Mouse (Mus musculus) urinary bladder, postnatal 14 days (tissue): ENCODE results near the gene Hsd3b7.
"Not testable (repeated sequence)": the region's sequence is repeated elsewhere in the genome, so short reads cannot be mapped to it uniquely, and the experiment has no call there.

Experiments
- DNase-seq: peaks from one replicate; pipeline ENCODE4 v3.0.0; 2021; ENCODE audit warnings: low spot score

Hsd3b7 gene

GRCm38 (mm10) chr7:127800435-127801009 lies at the start of gene Hsd3b7:
TSS of gene Hsd3b7 (plus strand) at chr7:127800604.
- peak; percentile 96 for DNase-seq

GRCm38 (mm10) chr7:127751619-127752018 lies 48.8 kb upstream of the Hsd3b7 start:
- no peak for DNase-seq

DNA sequence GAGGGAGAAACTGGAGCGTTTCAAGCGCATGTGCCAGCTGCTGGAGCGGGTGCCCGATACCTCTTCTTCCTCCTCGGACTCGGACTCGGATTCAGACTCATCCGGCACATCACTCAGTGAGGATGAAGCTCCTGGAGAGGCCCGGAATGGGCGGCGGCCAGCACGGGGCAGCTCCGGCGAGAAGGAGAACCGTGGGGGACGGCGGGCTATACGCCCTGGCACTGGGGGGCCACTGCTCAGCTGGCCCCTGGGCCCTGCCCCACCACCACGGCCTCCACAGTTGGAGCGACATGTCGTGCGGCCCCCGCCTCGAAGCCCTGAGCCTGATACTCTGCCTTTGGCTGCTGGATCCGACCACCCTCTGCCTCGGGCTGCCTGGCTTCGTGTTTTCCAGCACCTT lies 48.3 kb upstream of the Hsd3b7 start:
- no peak for DNase-seq

- no peak for DNase-seq
Measured at GRCm38 (mm10) chr7:127753158-127753557, 47.2 kb upstream of the Hsd3b7 start.

DNA sequence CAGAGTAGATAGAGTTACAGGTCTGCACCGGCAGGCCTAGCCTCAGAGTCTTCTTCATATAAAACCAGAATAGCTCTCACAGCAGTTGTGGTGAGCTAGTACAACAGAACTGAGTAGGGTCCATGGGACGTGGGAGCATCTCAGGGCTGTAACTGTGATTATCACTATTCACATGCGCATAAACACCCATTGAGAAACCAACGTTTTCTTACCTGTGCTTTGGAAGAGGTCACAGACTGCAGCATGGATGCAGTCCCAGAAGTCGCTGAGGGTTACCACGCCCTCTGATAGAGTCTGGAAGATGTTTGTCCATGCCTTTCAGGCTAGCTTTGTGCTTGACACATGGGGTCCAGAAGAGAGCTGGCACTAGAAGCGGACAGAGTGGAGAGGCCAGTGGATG lies 46.7 kb upstream of the Hsd3b7 start:
- no peak for DNase-seq

GRCm38 (mm10) chr7:127759716-127760115 lies 40.7 kb upstream of the Hsd3b7 start:
- DNase-seq, result no peak

DNA sequence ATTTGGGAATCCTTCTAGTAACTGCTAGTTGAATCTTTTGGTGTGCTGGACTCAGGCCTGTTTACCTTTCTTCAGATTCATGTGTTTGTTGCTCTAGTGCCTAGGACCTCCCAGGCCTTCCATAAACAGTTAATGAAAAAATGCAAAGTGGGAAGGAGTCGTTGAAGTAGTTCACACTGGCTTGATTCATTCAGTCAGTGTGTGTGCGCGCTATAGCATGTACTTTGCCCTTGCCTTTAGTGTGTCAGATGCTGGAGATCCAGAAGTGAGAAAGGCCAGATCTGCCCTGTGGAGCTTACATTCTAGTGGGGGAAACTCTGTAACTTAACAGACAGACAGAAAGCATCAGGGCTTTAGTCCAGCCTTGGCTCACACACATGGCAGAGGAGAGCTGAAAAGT lies 39.9 kb upstream of the Hsd3b7 start:
- no peak for DNase-seq

- peak; percentile 75 for DNase-seq
Measured at GRCm38 (mm10) chr7:127761026-127761425, 39.4 kb upstream of the Hsd3b7 start.

- no peak for DNase-seq
Measured at GRCm38 (mm10) chr7:127763642-127764041, 36.8 kb upstream of the Hsd3b7 start.

DNA sequence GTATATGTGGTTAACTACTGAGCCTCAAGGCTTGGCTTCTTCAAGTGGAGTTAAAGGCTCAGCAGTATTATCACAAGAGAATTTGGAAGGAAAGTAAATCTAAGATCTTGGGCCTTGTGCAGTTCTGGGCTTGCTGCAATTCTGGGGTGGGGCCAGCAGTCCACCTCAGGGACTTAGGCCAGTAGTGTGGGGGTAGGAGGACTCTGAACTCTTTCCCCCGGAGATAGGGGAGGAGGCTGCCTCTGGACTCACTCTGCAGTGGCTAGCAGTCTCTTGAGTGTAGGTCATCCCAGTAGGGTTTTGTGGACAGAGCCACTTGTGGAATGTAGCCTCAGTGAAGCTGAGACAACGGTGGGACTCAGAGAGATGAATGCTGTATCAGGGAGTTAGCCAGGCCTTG lies 34.6 kb upstream of the Hsd3b7 start:
- DNase-seq, result no peak

DNA sequence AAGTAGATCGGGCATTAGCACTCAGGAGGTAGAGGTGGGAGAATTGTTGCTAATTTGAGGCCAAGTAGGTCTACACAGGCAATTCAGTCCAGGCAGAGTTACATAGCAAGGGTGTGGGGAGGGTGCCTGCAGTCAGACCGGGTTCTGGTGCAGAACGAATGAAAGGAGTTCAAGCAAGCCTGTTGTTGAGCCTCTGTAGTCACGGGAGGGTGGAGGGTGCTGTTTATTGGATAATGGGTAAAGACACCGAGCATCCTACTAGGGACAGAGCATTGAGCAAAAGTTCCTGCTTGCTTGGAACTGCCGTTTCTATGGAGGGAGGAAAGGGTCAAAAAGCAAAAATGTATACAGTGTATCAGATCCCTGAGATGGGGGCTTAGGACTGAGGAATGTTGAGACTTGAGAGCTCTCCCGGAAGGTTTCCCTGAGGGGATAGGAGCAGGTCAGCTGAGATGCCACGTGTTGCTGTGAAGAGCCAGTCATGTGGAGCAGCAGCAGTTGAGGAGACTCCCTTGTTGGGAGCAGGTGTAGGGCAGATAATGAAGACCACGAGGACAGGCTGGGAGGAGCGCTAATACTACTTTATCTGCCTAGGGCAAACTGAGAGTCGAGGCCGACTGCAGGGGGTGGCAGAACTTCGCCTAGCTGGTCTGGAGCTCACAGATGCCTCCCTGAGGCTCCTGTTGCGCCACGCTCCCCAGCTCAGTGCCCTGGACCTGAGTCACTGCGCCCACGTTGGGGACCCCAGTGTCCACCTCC lies 33.4 kb upstream of the Hsd3b7 start:
- no peak for DNase-seq

DNA sequence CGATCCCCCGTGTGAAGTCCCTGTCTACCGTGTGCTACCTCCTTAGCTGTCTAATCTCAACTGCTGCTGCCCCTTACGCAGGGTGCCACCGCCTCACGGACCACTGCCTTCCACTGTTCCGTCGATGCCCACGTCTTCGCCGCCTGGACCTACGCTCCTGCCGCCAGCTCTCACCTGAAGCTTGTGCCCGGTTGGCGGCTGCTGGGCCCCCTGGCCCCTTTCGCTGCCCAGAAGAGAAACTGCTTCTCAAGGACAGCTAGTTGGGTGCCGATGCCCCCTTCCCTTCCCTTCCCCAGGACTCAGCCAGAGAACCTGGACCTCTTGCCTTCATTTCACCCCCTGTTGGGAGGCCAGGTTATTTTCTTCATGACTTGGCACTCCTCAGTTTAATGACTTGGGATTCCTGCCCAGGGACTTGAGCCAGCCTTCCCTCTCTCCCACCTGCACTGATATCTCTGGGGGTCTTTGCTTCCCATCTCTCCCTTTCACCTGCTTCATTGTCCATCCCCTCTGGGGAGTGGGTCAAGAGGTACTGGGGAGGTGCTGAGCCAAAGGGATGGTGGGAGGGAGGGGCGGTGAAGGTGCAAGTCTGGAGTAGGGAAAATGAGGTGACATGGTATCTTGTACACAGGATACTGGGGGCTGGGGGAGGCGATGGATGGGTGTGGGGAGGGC lies 32.6 kb upstream of the Hsd3b7 start:
- DNase-seq, result no peak

DNA sequence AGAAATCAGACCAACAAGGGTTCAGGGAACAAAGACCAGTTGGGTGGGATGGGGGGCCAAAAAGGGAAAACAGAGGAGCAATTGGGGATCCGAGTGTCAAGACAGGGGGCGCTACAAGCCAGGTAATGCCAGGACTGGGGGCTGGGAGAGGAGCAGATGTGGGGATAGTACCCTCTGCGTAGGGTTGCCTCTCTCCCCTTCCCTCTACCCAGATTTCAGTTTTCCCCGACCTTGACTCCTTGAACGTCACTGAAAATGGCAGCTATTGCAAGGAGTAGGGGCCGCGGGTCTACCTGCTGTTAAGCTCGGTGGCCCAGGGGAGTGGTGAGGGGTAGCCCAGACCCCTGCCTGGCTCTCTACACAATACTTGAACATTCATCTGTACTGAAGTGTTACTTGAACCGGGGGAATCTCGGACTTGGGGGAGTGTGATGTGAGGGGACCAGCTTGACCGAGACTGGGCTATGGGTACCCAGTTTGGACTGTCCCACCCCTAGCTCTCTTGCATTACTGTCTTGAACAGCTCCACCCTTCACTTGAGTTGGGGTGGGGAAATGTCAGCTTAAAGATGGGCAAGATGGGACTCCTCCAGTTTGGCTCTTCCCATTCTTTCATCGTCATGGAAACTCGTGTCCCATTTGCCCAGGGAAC lies 31.9 kb upstream of the Hsd3b7 start:
- no peak for DNase-seq

GRCm38 (mm10) chr7:127768997-127769593 lies 31.3 kb upstream of the Hsd3b7 start:
- DNase-seq, result peak; percentile 94

DNA sequence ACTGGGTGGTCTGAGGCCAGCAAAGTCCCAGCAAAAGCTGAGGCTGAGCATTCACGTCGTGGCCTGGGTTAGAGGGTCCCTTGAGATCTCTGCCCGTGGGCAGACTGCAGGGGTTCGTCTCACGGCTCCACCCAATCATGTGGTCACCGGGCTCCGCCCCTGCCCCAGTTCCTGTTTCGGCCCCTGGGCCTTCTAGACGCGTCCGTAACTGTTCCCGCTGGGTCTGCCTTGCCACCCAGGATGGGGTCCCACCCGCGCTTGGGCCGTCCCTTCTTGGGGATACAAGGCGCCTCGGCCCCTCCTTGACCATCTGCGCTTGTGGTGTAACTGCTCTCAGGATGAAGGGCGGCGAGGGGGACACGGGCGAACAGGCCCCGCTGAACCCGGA lies 30.8 kb upstream of the Hsd3b7 start, which contains the start of gene Orai3:
Gene Orai3, plus strand, starts transcription at position 165 of the 388 bp plus-strand sequence.
- peak; percentile 90 for DNase-seq

DNA sequence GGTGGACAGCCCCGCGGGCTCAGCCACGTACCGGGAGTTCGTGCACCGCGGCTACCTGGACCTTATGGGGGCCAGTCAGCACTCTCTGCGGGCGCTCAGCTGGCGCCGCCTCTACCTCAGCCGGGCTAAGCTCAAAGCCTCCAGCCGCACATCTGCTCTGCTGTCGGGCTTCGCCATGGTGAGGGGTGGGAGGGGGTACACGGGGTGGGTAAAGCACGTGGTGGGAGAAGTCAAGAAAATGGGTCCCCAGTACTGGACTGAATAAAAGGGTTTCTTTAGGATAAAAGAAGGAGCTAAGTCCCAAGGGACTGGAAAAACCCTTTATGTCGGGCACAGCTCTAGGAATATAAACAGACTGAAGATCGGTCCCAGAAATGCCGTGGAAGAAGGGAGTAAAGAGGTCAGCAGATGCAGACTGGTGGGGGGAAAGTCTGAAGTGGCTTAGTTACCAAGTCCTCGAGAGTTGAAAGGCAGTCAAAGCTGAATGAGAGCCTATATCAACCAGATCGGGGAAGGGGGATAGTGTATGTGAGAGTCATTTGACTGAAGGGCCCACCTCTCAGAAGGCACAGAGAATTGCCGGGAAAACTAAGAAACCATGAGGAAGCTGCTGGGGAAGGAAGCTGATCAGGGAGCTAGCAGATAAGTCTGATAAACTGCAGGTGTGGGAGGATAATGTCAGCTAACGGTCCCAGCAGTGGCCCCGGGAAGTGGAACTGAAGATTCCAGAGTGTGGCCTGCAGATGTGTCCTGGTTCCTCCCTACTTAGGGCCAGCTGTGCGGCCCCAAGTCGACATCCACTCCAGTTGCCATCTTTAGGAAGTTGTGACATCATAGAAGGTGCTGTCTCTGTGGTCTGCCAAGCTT lies 30.1 kb upstream of the Hsd3b7 start:
- no peak for DNase-seq

- no peak for DNase-seq
Measured at GRCm38 (mm10) chr7:127771262-127771661, 29.1 kb upstream of the Hsd3b7 start.

GRCm38 (mm10) chr7:127772080-127772479 lies 28.3 kb upstream of the Hsd3b7 start:
- peak; percentile 63 for DNase-seq

- no peak for DNase-seq
Measured at GRCm38 (mm10) chr7:127772557-127772956, 27.8 kb upstream of the Hsd3b7 start.

DNA sequence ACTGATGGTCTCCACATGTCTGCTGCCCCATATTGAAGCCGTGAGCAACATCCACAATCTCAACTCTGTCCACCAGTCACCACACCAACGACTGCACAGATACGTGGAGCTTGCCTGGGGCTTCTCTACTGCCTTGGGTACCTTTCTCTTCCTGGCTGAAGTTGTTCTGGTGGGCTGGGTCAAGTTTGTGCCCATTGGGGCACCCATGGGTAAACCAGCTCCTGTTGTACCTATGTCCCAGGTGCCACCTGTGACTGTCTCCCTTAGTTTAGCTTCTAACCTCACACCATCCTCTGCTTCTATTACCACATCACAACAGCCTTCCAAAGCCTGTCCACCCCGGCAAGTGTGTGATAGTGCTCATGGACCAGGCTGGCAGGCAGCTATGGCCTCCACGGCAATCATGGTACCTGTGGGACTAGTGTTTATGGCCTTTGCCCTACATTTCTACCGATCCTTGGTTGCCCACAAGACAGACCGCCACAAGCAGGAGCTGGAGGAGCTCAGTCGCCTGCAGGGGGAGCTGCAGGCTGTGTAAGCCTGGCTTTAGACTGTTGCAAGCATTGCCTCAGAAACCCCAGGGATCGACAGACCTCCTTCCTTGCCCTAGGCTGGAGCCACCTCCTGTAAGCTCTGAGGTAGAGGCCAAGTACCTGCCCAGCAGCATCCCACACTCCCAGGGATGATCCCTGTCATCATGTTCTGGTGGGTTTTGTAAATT lies 26.6 kb upstream of the Hsd3b7 start:
- DNase-seq, result peak; percentile 71

DNA sequence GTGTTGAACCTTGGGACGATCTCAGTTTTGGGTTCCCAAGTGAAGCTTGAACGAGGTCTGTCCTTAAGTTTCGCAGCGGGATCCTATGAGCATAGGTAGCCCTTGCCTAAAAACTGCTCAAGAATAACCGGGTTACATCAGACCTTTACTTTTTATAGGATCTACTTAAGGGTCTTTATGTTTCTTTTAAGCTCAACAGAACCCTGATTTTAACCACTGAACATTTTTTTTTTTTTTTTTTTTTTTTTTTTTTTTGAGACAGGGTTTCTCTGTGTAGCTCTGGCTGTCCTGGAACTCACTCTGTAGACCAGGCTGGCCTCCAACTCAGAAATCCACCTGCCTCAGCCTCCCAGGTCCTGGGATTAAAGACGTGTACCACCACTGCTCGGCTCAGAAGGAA lies 24.6 kb upstream of the Hsd3b7 start:
- DNase-seq, result not testable (repeated sequence)
